Mouse (Mus musculus): Measurements from ENCODE around the gene Efna2. TPM values are rescaled to one million over a fixed set of nuclear protein-coding genes. Genes with fewer than 3 reads are reported as not detected.
A peak's percentile ranks its signal among the peaks of the same experiment; 100 is the strongest.

Efna2 gene
- polyA plus RNA-seq, 1 experiment from 2014 or later, result 12.1 TPM

DNA sequence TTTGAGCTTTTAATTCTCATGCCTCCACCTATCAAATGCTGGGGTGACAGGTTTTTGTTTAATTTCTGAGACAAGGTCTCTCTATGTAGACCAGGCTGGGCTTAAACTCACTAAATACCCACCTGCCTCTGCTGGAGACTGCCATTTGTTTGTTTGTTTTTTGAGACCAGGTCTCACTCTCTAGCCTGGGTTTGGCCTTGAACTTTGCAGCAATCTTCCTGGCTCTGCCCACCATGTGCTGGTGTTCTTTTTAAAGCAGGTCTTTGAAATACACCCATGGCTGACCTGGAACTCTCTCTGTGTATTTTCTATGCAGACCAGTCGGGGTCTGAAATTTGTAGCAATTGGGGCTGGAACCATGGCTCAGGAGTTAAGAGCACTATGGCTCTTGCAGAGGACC is 43.6 kb upstream of the Efna2 start:
- Histone ChIP-seq H3K9me3 (ENCODE audit: control insufficient read depth, low read length) (no peaks in the 10 kb centered on the region), H3K27ac (ENCODE audit: low read length) (no peak overlapping the region), H3K4me2 (ENCODE audit: low read depth, low read length) (no peak overlapping the region), H3K27me3 (ENCODE audit: control insufficient read depth, insufficient read depth, low read depth, low read length) (peaks cover 34% of the 10 kb centered on the region), H3K9ac (ENCODE audit: low read length) (no peak overlapping the region), H3K36me3 (ENCODE audit: control insufficient read depth, insufficient read depth, low read length) (peaks cover 16% of the 10 kb centered on the region), H3K4me1 (replicated peaks; ENCODE audit: control insufficient read depth, insufficient read depth, low read length) (peaks cover 30% of the 10 kb centered on the region), H3K4me3 (ENCODE audit: low read length) (no peak overlapping the region)
- ATAC-seq (ENCODE audit: low read depth), result no peak
- 90% methylated on average over 1 of the region's 1 CpGs for WGBS

DNA sequence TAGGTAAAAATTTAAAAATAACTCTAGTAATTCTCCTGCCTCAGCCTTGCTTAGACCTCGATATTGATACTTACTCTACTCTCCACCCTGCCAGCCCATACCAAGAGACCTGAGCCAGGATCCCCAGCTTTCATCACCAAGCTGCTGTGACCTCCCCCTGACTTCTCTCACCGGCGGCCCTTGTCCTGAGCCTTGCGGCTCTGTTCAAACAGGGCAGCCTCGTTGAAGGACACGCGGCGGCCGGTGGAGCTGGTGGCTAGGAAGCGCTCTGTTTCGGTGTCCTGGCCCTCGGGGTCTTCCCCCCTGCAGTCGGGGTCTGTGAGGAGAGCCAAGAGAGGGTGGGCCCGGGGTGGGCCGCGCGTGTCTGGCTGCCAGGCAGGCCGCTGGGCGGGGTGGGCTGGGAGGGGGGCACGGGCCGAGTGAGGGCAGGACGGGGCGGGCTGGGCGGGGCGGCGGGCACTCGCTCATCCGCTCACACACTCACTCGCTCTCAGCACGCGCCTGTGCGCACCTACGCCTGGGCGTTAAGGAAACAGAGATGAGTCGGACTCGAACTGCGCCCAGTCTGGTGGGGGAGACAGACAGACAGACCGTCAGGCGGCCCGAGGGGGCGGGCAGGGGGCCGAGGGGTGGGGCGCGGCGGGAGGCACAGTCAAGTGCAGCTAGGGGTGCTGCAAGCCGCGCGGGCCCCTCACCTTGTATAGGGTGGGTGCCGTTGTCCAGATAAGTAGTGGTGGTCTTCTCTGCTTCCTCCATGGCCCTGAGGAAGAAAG is 42.9 kb upstream of the Efna2 start:
- H3K4me1 ChIP-seq (replicated peaks; ENCODE audit: control insufficient read depth, insufficient read depth, low read length), result peaks cover 34% of the 10 kb centered on the region
- peak overlapping the region; percentile 75 for H3K27ac ChIP-seq (ENCODE audit: low read length)
- peak overlapping the region; percentile 74 for H3K4me3 ChIP-seq (ENCODE audit: low read length)
- peaks cover 34% of the 10 kb centered on the region for H3K27me3 ChIP-seq (ENCODE audit: control insufficient read depth, insufficient read depth, low read depth, low read length)
- WGBS, result 7% methylated on average over 34 of the region's 49 CpGs
- H3K9ac ChIP-seq (ENCODE audit: low read length), result peak overlapping the region; percentile 79
- peak overlapping the region; percentile 100 for H3K4me2 ChIP-seq (ENCODE audit: low read depth, low read length)
- peaks cover 11% of the 10 kb centered on the region for H3K36me3 ChIP-seq (ENCODE audit: control insufficient read depth, insufficient read depth, low read length)
- no peaks in the 10 kb centered on the region for H3K9me3 ChIP-seq (ENCODE audit: control insufficient read depth, low read length)
- ATAC-seq (ENCODE audit: low read depth), result no peak

- peaks cover 34% of the 10 kb centered on the region for H3K4me1 ChIP-seq (replicated peaks; ENCODE audit: control insufficient read depth, insufficient read depth, low read length)
- peak overlapping the region; percentile 75 for H3K27ac ChIP-seq (ENCODE audit: low read length)
- peak overlapping the region; percentile 100 for H3K4me2 ChIP-seq (ENCODE audit: low read depth, low read length)
- H3K36me3 ChIP-seq (ENCODE audit: control insufficient read depth, insufficient read depth, low read length), result peaks cover 6% of the 10 kb centered on the region
- 3% methylated on average over 28 of the region's 29 CpGs for WGBS
- ATAC-seq (ENCODE audit: low read depth), result 0 out of 2 replicates have a peak, but pooled peaks have one; percentile 5
- peak overlapping the region; percentile 79 for H3K9ac ChIP-seq (ENCODE audit: low read length)
- H3K27me3 ChIP-seq (ENCODE audit: control insufficient read depth, insufficient read depth, low read depth, low read length), result peaks cover 34% of the 10 kb centered on the region
- peak overlapping the region; percentile 74 for H3K4me3 ChIP-seq (ENCODE audit: low read length)
- no peaks in the 10 kb centered on the region for H3K9me3 ChIP-seq (ENCODE audit: control insufficient read depth, low read length)
Measured at GRCm38 (mm10) chr10:80136952-80137625, 42.2 kb upstream of the Efna2 start.

DNA sequence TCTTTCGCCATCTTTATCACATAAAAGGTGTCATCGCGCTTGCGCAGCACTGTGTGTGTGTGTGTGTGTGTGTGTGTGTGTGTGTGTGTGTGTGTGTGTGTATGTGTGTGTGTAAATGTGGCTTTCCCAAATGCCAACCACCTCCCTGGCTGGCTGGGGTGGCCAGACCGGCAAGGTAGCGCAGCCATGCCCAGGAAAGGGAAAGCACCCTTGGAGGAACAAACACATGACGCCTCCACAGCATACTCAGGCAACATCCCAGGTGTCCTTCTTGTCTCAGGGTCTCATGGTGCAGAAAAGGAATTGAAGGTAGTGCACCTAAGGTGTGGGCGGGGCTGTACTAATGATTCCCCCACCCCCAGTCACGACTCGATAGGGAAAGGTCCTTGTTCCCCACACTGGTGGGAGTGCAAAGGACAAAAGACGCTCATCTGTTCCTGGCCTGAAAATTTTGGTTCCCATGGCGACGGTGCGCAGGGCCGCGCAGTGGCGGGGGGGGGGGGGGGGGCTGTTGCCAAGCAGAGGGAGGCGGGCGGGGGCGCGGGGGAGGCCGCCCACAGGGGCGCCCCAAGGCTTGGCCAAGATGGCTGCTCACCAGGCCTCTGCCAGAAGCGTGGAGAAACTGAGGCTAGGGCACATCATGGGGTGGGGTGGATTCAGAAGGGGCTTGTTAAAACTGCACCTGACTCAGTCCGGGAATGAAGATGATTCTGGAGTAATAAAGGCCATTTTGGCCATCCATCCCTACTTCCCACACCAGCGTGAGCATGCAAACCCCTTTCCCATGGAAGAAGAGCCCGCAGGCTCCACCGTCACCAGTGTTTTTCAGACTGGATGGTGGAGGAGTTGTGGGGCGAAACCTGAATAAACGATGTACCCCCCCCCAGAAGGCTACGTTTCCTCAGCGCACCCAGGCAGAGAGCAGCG is 41.4 kb upstream of the Efna2 start:
- Histone ChIP-seq H3K4me1 (replicated peaks; ENCODE audit: control insufficient read depth, insufficient read depth, low read length) (peaks cover 38% of the 10 kb centered on the region), H3K9ac (ENCODE audit: low read length) (peak overlapping the region; percentile 79), H3K9me3 (ENCODE audit: control insufficient read depth, low read length) (no peaks in the 10 kb centered on the region), H3K27ac (ENCODE audit: low read length) (peak overlapping the region; percentile 75), H3K27me3 (ENCODE audit: control insufficient read depth, insufficient read depth, low read depth, low read length) (peaks cover 34% of the 10 kb centered on the region), H3K4me2 (ENCODE audit: low read depth, low read length) (peak overlapping the region; percentile 100), H3K4me3 (ENCODE audit: low read length) (peak overlapping the region; percentile 74), H3K36me3 (ENCODE audit: control insufficient read depth, insufficient read depth, low read length) (0 out of 2 replicates have a peak, but pooled peaks cover 3% of the 10 kb centered on the region)
- 2% methylated on average over 21 of the region's 33 CpGs for WGBS
- no peak for ATAC-seq (ENCODE audit: low read depth)

- H3K36me3 ChIP-seq (ENCODE audit: control insufficient read depth, insufficient read depth, low read length), result 0 out of 2 replicates have a peak, but pooled peaks cover 3% of the 10 kb centered on the region
- peaks cover 34% of the 10 kb centered on the region for H3K27me3 ChIP-seq (ENCODE audit: control insufficient read depth, insufficient read depth, low read depth, low read length)
- H3K27ac ChIP-seq (ENCODE audit: low read length), result peak within 1 kb of the TSS; percentile 75
- H3K9me3 ChIP-seq (ENCODE audit: control insufficient read depth, low read length), result no peaks in the 10 kb centered on the region
- peaks cover 35% of the 10 kb centered on the region for H3K4me1 ChIP-seq (replicated peaks; ENCODE audit: control insufficient read depth, insufficient read depth, low read length)
- peak within 1 kb of the TSS; percentile 74 for H3K4me3 ChIP-seq (ENCODE audit: low read length)
- peak; percentile 3; the same call in 1 of the 2 replicates for ATAC-seq (ENCODE audit: low read depth)
- H3K9ac ChIP-seq (ENCODE audit: low read length), result peak within 1 kb of the TSS; percentile 79
- WGBS, result under 1% methylated on average over 46 of the region's 94 CpGs
- H3K4me2 ChIP-seq (ENCODE audit: low read depth, low read length), result peak within 1 kb of the TSS; percentile 100
Measured at GRCm38 (mm10) chr10:80138553-80139438, 40.5 kb upstream of the Efna2 start, which contains the start of gene Atp5d. Gene Atp5d, plus strand, starts transcription at chr10:80138632.

DNA sequence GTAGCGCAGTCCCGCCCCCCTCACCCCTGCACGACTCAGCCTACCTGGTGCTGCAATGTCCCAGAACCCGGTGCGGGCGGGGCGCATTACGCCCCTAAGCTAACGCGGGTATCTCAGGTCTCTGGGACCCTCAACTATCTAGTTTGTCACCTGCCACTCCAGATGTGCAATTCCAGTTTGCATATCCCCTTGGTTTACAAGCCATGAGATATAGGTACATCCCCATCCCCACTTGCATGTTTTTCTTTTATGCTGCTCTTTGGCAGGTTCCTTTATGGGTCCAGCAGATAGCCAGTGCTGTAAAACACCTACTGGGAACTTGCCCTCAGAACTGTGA is 39.9 kb upstream of the Efna2 start:
- H3K4me1 ChIP-seq (replicated peaks; ENCODE audit: control insufficient read depth, insufficient read depth, low read length), result peaks cover 35% of the 10 kb centered on the region
- H3K4me2 ChIP-seq (ENCODE audit: low read depth, low read length), result peak overlapping the region; percentile 100
- peak overlapping the region; percentile 70 for H3K27ac ChIP-seq (ENCODE audit: low read length)
- H3K36me3 ChIP-seq (ENCODE audit: control insufficient read depth, insufficient read depth, low read length), result peaks cover 9% of the 10 kb centered on the region
- H3K27me3 ChIP-seq (ENCODE audit: control insufficient read depth, insufficient read depth, low read depth, low read length), result peaks cover 34% of the 10 kb centered on the region
- no peak for ATAC-seq (ENCODE audit: low read depth)
- no peaks in the 10 kb centered on the region for H3K9me3 ChIP-seq (ENCODE audit: control insufficient read depth, low read length)
- peak overlapping the region; percentile 79 for H3K9ac ChIP-seq (ENCODE audit: low read length)
- peak overlapping the region; percentile 74 for H3K4me3 ChIP-seq (ENCODE audit: low read length)
- WGBS, result 0% methylated on average over 10 of the region's 10 CpGs

- ATAC-seq (ENCODE audit: low read depth), result no peak
- H3K9ac ChIP-seq (ENCODE audit: low read length), result no peak overlapping the region
- no peaks in the 10 kb centered on the region for H3K9me3 ChIP-seq (ENCODE audit: control insufficient read depth, low read length)
- peaks cover 35% of the 10 kb centered on the region for H3K4me1 ChIP-seq (replicated peaks; ENCODE audit: control insufficient read depth, insufficient read depth, low read length)
- peaks cover 34% of the 10 kb centered on the region for H3K27me3 ChIP-seq (ENCODE audit: control insufficient read depth, insufficient read depth, low read depth, low read length)
- no peak overlapping the region for H3K4me2 ChIP-seq (ENCODE audit: low read depth, low read length)
- H3K27ac ChIP-seq (ENCODE audit: low read length), result no peak overlapping the region
- WGBS, result 73% methylated on average over 11 of the region's 11 CpGs
- H3K4me3 ChIP-seq (ENCODE audit: low read length), result no peak overlapping the region
- H3K36me3 ChIP-seq (ENCODE audit: control insufficient read depth, insufficient read depth, low read length), result peaks cover 14% of the 10 kb centered on the region
Measured at GRCm38 (mm10) chr10:80139975-80140665, 39.2 kb upstream of the Efna2 start.

- 61% methylated on average over 10 of the region's 10 CpGs for WGBS
- no peak for ATAC-seq (ENCODE audit: low read depth)
- H3K9me3 ChIP-seq (ENCODE audit: control insufficient read depth, low read length), result no peaks in the 10 kb centered on the region
- peak within 1 kb of the TSS; percentile 58 for H3K9ac ChIP-seq (ENCODE audit: low read length)
- H3K27me3 ChIP-seq (ENCODE audit: control insufficient read depth, insufficient read depth, low read depth, low read length), result peaks cover 30% of the 10 kb centered on the region
- H3K36me3 ChIP-seq (ENCODE audit: control insufficient read depth, insufficient read depth, low read length), result peaks cover 16% of the 10 kb centered on the region
- H3K4me2 ChIP-seq (ENCODE audit: low read depth, low read length), result peak within 1 kb of the TSS; percentile 96
- H3K4me3 ChIP-seq (ENCODE audit: low read length), result peak within 1 kb of the TSS; percentile 83
- H3K27ac ChIP-seq (ENCODE audit: low read length), result peak within 1 kb of the TSS; percentile 78
- peaks cover 36% of the 10 kb centered on the region for H3K4me1 ChIP-seq (replicated peaks; ENCODE audit: control insufficient read depth, insufficient read depth, low read length)
Measured at GRCm38 (mm10) chr10:80140666-80141035, 38.6 kb upstream of the Efna2 start, which contains the start of gene Cbarp. Gene Cbarp, minus strand, starts transcription at chr10:80140835.
